Mouse (Mus musculus) right cerebral cortex, postnatal 36 days (tissue): ENCODE measurements around the gene Ndufa7.
"Not testable (repeated sequence)": the region's sequence is repeated elsewhere in the genome, so short reads cannot be mapped to it uniquely, and the experiment has no call there.

ENCODE experiments used
- DNase-seq, 2 experiments: peaks; one replicate each; pipeline ENCODE4 v3.0.0; 2022; ENCODE audit warnings: low spot score in 2 of 2, mixed read lengths in 1 of 2

The Ndufa7 gene

GRCm38 (mm10) chr17:33875797-33876196 is 51.4 kb downstream of the Ndufa7 start:
- DNase-seq, result not testable (repeated sequence)

DNA sequence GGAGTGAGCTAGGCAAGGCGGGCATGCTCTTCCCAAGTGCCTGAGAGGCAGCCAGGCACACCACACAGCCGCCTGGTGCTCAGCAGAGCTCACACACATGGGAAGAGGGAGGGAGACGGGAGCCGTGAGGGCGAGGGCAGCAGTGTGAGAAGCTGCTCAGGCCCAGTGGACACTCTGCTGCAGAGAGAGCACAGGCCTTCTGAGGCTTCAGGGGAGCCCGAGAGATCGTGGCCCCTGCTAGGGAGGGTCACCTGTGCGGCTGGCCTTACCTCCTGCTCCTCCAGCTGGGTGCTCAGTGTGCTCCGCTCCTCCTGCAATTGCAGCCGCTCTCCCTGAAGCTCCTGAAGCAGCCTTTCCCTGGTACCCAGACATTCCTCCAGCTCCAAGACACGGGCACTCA is 59.9 kb downstream of the Ndufa7 start:
- DNase-seq, result not testable (repeated sequence)

GRCm38 (mm10) chr17:33887802-33888201 is 63.4 kb downstream of the Ndufa7 start:
- DNase-seq, result not testable (repeated sequence)
